Mouse (Mus musculus) kidney, embryonic 16.5 days (tissue): ENCODE measurements around the gene Ctnnbl1. TPM values are rescaled to one million over a fixed set of nuclear protein-coding genes. Genes with fewer than 3 reads are reported as not detected.
A peak's percentile ranks its signal among the peaks of the same experiment; 100 is the strongest.

Experiments
- ATAC-seq: fragments of 200-750 bp; cut with Nextera tagmentation; 2 replicates; pipeline ENCODE4 v1.8.0; 2017; ENCODE audit warnings: moderate TSS enrichment; ENCODE audit not compliant: low FRiP score, low TSS enrichment
- H3K27ac ChIP-seq: fragments of 300-500 bp; sonication (generic); 2 replicates; pipeline ENCODE4 v1.5.1; 2014; ENCODE audit warnings: low read length
- H3K27me3 ChIP-seq: fragments of 300-500 bp; sonication (generic); 2 replicates; pipeline ENCODE4 v1.6.1; 2014; ENCODE audit warnings: low read length, control low read depth, mixed read lengths; ENCODE audit not compliant: insufficient read depth
- H3K36me3 ChIP-seq: fragments of 300-500 bp; sonication (generic); 2 replicates; pipeline ENCODE4 v1.6.1; 2014; ENCODE audit warnings: low read length, control low read depth, mixed read lengths; ENCODE audit not compliant: insufficient read depth
- H3K4me1 ChIP-seq: fragments of 300-500 bp; sonication (generic); 2 replicates; pipeline ENCODE4 v1.6.1; 2014; ENCODE audit warnings: low read length, control low read depth, mixed read lengths; ENCODE audit not compliant: insufficient read depth
- H3K4me2 ChIP-seq: fragments of 300-500 bp; sonication (generic); replicated peaks from 2 replicates; pipeline ENCODE4 v1.6.1; 2014; ENCODE audit warnings: low read depth, low read length
- H3K4me3 ChIP-seq: fragments of 300-500 bp; sonication (generic); 2 replicates; pipeline ENCODE4 v1.5.1; 2014; ENCODE audit warnings: mild to moderate bottlenecking, low read length
- H3K9ac ChIP-seq: fragments of 300-500 bp; sonication (generic); replicated peaks from 2 replicates; pipeline ENCODE4 v1.6.1; 2014; ENCODE audit warnings: low read length
- H3K9me3 ChIP-seq: fragments of 300-500 bp; sonication (generic); 2 replicates; pipeline ENCODE4 v1.6.1; 2016; ENCODE audit warnings: low read length, control low read depth
- WGBS: fragments of 180-500 bp; shearing (Covaris S2); extraction: QIAGEN DNeasy Blood & Tissue Kit; methylation state at CpG from one replicate; pipeline ENCODE4 v1.1.7; 2014; 5-methylcytosine and 5-hydroxymethylcytosine counted together
- polyA plus RNA-seq: library from polyadenylated mRNA; unstranded; fragments of >200 nt; fragmentation: Nextera tagmentation; extraction: Ambion mirVana; gene quantifications from 2 replicates; pipeline ENCODE4 v1.2.1, GENCODE M21; 2015

Gene Ctnnbl1
- polyA plus RNA-seq, 1 experiment from 2014 or later, result 72.0 TPM

DNA sequence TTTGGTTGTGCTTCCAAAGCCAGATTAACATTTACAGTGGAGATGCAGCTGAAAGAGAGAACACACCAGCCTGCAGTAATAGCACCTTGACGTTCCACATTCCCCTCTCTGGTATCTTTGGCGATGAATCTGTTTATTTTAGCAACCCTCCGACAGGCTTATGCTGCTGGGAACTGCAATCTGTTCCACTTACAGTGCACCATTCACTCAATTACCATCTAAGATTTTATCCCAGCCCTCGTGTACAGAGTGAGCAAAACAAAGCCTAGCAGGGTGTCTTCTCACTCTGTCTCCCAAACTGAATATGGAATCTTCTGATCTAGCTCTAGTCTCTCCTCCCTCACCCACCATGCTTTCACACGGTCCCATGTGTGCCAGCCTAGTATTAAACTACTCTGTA, 140.8 kb downstream of the Ctnnbl1 start:
- Histone ChIP-seq H3K4me3 (no peak overlapping the region), H3K27me3 (no peaks in the 10 kb centered on the region), H3K9ac (no peak overlapping the region), H3K36me3 (0 out of 2 replicates have a peak, but pooled peaks cover 5% of the 10 kb centered on the region), H3K4me1 (no peaks in the 10 kb centered on the region; the same call in 1 of the 2 replicates), H3K4me2 (no peak overlapping the region), H3K9me3 (no peaks in the 10 kb centered on the region), H3K27ac (no peak overlapping the region)
- ATAC-seq, result no peak
- WGBS, result 63% methylated on average over 5 of the region's 5 CpGs

GRCm38 (mm10) chr2:157881939-157882338, 144.7 kb downstream of the Ctnnbl1 start:
- Histone ChIP-seq H3K9me3 (no peaks in the 10 kb centered on the region), H3K36me3 (peaks cover 5% of the 10 kb centered on the region), H3K27me3 (no peaks in the 10 kb centered on the region), H3K4me3 (no peak overlapping the region), H3K27ac (no peak overlapping the region), H3K4me1 (peaks cover under 1% of the 10 kb centered on the region; the same call in 1 of the 2 replicates), H3K9ac (no peak overlapping the region), H3K4me2 (no peak overlapping the region)
- WGBS, result 40% methylated on average over 11 of the region's 11 CpGs
- no peak for ATAC-seq

DNA sequence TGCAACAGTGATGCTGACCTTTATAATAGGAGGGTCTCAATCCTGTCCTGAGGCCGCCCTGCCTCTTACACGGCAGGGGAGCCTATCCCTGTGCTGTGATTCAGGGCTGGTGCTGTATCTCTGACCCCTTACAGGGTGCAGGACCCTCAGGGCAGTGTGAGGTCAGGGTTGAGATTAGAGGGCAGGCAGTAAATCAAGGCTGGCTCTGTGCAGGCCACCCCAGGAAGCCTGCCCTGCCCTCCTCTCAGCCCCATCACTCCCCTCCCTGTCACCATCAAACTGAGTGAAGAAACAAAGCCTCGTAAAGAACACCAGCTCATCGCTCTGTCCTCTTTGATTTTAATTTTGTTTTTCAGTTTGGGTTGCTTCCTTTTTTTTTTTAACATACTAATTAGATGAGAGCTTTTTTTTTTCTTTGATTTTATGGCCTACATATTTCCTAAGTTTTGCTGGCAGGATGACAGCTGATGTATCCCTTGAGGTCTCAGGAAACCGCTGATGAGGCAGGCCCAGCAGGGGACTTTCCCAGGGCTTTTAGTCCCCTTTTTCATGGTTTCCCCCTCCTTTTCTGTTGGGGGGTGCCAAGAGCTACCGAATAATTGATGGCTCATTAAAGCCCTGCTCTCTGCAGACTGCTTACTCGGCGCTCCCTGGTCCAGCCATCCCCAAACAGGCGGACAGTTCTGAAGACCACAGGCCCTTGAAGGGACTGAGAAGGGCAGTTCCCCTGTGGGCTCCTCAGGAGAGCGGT, 150.2 kb downstream of the Ctnnbl1 start:
- ATAC-seq, result peak; percentile 64
- no peak overlapping the region for H3K9ac ChIP-seq

GRCm38 (mm10) chr2:157891166-157891565, 154.0 kb downstream of the Ctnnbl1 start:
- Histone ChIP-seq H3K4me1 (peaks cover 20% of the 10 kb centered on the region), H3K9me3 (no peaks in the 10 kb centered on the region), H3K4me2 (no peak overlapping the region), H3K9ac (no peak overlapping the region), H3K27me3 (no peaks in the 10 kb centered on the region), H3K4me3 (no peak overlapping the region), H3K36me3 (no peaks in the 10 kb centered on the region), H3K27ac (no peak overlapping the region)
- 62% methylated on average over 6 of the region's 6 CpGs for WGBS
- no peak for ATAC-seq

More for the DNA sequence above, 150.2 kb downstream of the Ctnnbl1 start:
- H3K36me3 ChIP-seq, result peaks cover 5% of the 10 kb centered on the region
- WGBS, result 26% methylated on average over 10 of the region's 10 CpGs
- no peak overlapping the region for H3K4me3 ChIP-seq
- H3K9me3 ChIP-seq, result no peaks in the 10 kb centered on the region
- H3K4me1 ChIP-seq, result peaks cover 20% of the 10 kb centered on the region
- no peaks in the 10 kb centered on the region for H3K27me3 ChIP-seq
- no peak overlapping the region for H3K27ac ChIP-seq
- H3K4me2 ChIP-seq, result no peak overlapping the region

DNA sequence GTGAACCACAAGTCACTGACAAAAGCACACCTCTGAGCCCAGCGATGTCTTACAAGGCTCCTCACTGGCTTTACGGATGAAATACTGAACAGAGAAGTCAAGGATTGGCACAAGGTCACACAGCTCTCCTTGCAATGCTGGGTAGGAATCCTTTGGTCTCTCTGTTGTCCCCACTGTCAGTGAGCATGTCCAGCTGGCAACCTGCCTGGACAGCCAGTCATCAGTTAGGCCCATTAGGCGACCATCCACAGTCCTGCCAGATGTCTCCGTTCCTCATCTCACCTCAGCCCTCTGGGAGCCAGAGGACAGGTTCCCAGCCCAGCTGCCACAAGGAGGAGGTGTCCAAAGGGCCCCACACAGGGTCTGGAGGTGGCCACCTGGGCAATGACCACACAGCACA, 159.9 kb downstream of the Ctnnbl1 start:
- Histone ChIP-seq H3K9me3 (no peaks in the 10 kb centered on the region), H3K4me1 (no peaks in the 10 kb centered on the region), H3K27ac (no peak overlapping the region), H3K36me3 (no peaks in the 10 kb centered on the region), H3K27me3 (no peaks in the 10 kb centered on the region), H3K9ac (no peak overlapping the region), H3K4me3 (no peak overlapping the region), H3K4me2 (no peak overlapping the region)
- 78% methylated on average over 4 of the region's 4 CpGs for WGBS
- 0 out of 2 replicates have a peak, but pooled peaks have one; percentile 16 for ATAC-seq

DNA sequence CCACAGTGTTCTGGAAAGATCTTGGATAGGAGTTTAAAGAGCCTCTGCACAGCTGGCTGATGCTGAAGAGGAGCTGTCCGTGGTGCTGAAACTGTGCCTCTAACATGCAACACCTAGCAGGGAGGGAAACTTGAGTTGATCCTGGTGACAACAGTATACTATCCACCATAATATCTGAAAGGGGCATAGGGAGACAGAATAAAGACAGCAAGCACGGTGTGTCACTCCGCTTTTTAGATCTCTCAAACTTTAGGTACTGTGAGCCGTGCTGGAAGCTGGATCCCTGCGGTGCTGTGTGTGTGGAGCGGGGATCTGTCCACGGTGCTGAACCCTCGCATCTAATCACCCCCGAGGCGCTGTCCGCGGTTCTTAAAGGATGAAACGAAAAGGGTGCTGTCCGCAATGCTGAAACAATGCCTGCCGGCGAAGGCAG, 176.0 kb downstream of the Ctnnbl1 start:
- ATAC-seq, result peak; percentile 68

GRCm38 (mm10) chr2:157913705-157914104, 176.5 kb downstream of the Ctnnbl1 start:
- 4% methylated on average over 4 of the region's 4 CpGs for WGBS
- Histone ChIP-seq H3K4me2 (no peak overlapping the region), H3K4me1 (peaks cover 7% of the 10 kb centered on the region; the same call in 1 of the 2 replicates), H3K36me3 (no peaks in the 10 kb centered on the region), H3K4me3 (no peak overlapping the region), H3K9ac (no peak overlapping the region), H3K27ac (no peak overlapping the region), H3K9me3 (no peaks in the 10 kb centered on the region), H3K27me3 (peaks cover 44% of the 10 kb centered on the region)
- ATAC-seq, result no peak

More for the DNA sequence above, 176.0 kb downstream of the Ctnnbl1 start:
- Histone ChIP-seq H3K27me3 (peaks cover 44% of the 10 kb centered on the region), H3K36me3 (no peaks in the 10 kb centered on the region), H3K4me3 (no peak overlapping the region), H3K4me1 (peaks cover 7% of the 10 kb centered on the region; the same call in 1 of the 2 replicates), H3K27ac (no peak overlapping the region), H3K4me2 (no peak overlapping the region), H3K9ac (no peak overlapping the region), H3K9me3 (no peaks in the 10 kb centered on the region)
- under 1% methylated on average over 16 of the region's 16 CpGs for WGBS

DNA sequence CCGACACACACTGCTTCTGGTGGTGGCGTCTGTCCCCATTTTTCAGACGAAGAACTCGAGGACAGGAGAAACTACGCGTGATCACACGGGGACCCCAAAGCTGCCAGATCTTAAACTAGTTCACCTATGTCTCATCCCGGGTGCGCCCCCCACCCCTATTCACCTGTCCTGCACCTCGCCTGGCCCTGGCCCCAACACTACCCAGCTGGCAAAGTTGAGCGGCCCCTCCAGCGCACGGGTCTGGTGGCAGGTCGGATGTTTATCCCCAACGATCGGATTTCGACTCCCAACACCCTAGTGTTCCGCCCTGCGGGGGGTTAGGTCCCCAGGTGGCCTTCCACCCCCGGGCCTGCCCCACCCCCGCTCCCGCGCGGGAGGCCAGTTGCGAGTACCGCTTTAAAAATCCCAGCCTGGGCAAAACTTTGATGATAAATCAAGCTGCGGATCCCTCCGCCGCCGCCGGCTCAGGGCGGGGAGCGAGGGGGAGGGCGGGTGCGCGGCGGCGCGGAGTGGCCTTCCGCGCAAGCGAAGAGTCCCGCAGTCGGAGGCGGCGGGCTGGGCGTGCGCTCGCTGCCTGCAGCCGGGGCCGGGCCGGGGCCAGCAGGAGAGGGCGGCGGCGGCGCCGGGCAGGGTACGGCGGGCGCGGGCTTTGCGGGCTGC, 177.0 kb downstream of the Ctnnbl1 start, which contains the start of gene Vstm2l:
TSS of gene Vstm2l (plus strand) at position 549 of the 660 bp plus-strand sequence.
- Histone ChIP-seq H3K9ac (no peak within 1 kb of the TSS), H3K4me2 (peak within 1 kb of the TSS; percentile 65), H3K9me3 (no peaks in the 10 kb centered on the region), H3K27me3 (peaks cover 44% of the 10 kb centered on the region), H3K4me1 (peaks cover 7% of the 10 kb centered on the region; the same call in 1 of the 2 replicates), H3K4me3 (peak within 1 kb of the TSS; percentile 42), H3K36me3 (no peaks in the 10 kb centered on the region), H3K27ac (no peak within 1 kb of the TSS)
- no peak for ATAC-seq
- 3% methylated on average over 54 of the region's 62 CpGs for WGBS

DNA sequence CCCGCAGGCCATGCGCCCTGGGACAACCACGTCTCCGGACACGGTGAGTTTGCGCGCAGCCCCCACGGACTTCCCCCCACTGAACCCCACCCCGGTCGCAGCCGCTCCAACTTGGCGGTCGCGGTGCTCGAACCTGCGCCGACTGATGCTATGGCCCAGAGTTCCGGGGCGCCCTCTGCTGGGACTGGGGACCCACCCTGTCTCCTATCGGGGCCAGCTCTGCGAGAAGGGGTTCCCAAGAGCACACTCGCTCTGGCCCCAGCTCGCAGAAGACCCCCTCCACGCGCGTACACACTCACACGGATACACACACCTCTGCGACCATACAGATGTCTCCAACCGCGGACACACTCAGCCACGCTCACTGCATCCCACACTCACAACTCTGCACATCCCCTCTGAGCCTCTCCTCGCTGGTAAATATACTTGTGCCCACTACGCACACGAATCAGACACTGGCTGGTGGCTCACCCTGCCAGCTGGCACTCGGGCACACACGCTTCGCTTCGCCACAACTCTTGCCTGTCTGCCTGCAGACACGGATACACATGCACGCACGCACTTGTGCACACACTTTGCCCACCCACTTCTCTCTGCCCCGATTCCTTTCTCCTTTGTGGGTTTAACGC, 177.8 kb downstream of the Ctnnbl1 start:
- no peak for ATAC-seq
- Histone ChIP-seq H3K27me3 (peaks cover 44% of the 10 kb centered on the region), H3K36me3 (no peaks in the 10 kb centered on the region), H3K4me2 (peak overlapping the region; percentile 65), H3K4me3 (peak overlapping the region; percentile 42), H3K9me3 (no peaks in the 10 kb centered on the region), H3K9ac (no peak overlapping the region), H3K4me1 (peaks cover 7% of the 10 kb centered on the region; the same call in 1 of the 2 replicates), H3K27ac (no peak overlapping the region)
- 39% methylated on average over 43 of the region's 43 CpGs for WGBS
